9 mouse cellular contexts compared by ENCODE assay signal in the genomic region with DNA sequence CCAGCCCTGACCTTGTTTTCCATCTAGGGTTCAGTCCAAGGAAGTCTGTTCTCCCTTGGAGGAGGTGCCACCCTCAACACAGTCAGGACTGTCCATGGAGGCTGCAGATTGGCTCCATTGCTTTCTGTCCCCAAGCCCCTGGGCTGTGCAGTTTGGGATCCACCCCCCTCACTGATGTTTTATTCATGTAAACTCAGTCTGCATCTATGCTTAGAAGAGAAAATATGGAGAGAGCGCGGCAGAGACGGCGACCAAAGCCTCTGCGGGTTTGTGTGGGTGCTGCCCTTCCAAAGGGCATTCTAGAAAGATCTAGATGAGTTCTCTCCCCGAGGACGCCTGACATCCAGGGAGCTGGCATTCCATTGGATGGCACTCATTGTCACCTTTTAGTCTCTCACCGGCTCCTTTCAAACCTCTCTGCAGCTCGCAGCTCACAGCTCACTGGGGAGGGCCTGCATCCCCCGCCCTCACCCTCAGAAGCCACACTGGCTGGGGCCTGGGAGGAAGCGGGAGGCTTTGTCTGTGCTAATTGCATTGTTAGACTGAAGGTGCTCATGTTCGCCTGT. TPM values are rescaled to one million over a fixed set of nuclear protein-coding genes. Genes with fewer than 3 reads are reported as not detected.
A peak's percentile ranks its signal among the peaks of the same experiment; 100 is the strongest.
DNase-seq lines count a peak whose midpoint lies in the region; ATAC-seq and TF ChIP-seq lines count a peak whose summit lies in the region.
"Had no signal": no experiment of that assay in that cellular context is flagged by ENCODE, and none has a peak within 500 bp of the region (broad histone marks: within the 10 kb centered on the region; RNA-seq: fewer than 3 reads in every experiment).

No protein-coding gene starts in this region.

- 0 out of 2 replicates have a peak overlapping the region, but pooled peaks have one; percentile 39 for H3K9ac ChIP-seq in heart, embryonic 12.5 days
- peak overlapping the region; percentile 35 for H3K9ac ChIP-seq in forebrain, embryonic 15.5 days (replicated peaks)
- no peak overlapping the region; the same call in 1 of the 2 replicates for H3K9ac ChIP-seq in midbrain, embryonic 13.5 days (replicated peaks)

- H3K27me3 ChIP-seq in heart, embryonic 12.5 days (replicated peaks): peaks cover 58% of the 10 kb centered on the region
- H3K27me3 ChIP-seq in forebrain, embryonic 15.5 days: no peaks in the 10 kb centered on the region
- H3K27me3 ChIP-seq in midbrain, embryonic 13.5 days: peaks cover 28% of the 10 kb centered on the region

- no peaks in the 10 kb centered on the region for H3K36me3 ChIP-seq in heart, embryonic 12.5 days
- H3K36me3 ChIP-seq in forebrain, embryonic 15.5 days: no peaks in the 10 kb centered on the region
- no peaks in the 10 kb centered on the region for H3K36me3 ChIP-seq in midbrain, embryonic 13.5 days

- H3K4me2 ChIP-seq in heart, embryonic 12.5 days: no peak overlapping the region
- no peak overlapping the region; the same call in 1 of the 2 replicates for H3K4me2 ChIP-seq in forebrain, embryonic 15.5 days (replicated peaks)
- H3K4me2 ChIP-seq in midbrain, embryonic 13.5 days (replicated peaks): peak overlapping the region; percentile 2; the same call in 1 of the 2 replicates

- no peaks in the 10 kb centered on the region for H3K9me3 ChIP-seq in heart, embryonic 12.5 days (replicated peaks)
- H3K9me3 ChIP-seq in forebrain, embryonic 15.5 days: no peaks in the 10 kb centered on the region
- no peaks in the 10 kb centered on the region for H3K9me3 ChIP-seq in midbrain, embryonic 13.5 days

- TF ChIP-seq CTCF in brain, embryonic 14.5 days (IDR thresholded peaks at IDR 0.05; ENCODE audit: borderline replicate concordance, extremely low read depth, insufficient read depth, insufficient read length): no peak

- no peak overlapping the region for H3K27ac ChIP-seq in heart, embryonic 12.5 days (ENCODE audit: poor library complexity, severe bottlenecking)
- H3K27ac ChIP-seq in forebrain, embryonic 15.5 days (replicated peaks): peak overlapping the region; percentile 90
- peak overlapping the region; percentile 81 for H3K27ac ChIP-seq in midbrain, embryonic 13.5 days

- peaks cover 58% of the 10 kb centered on the region for H3K4me1 ChIP-seq in heart, embryonic 12.5 days (replicated peaks)
- peaks cover 88% of the 10 kb centered on the region for H3K4me1 ChIP-seq in forebrain, embryonic 15.5 days
- peaks cover 82% of the 10 kb centered on the region for H3K4me1 ChIP-seq in midbrain, embryonic 13.5 days (replicated peaks)

- no peak overlapping the region for H3K4me3 ChIP-seq in heart, embryonic 12.5 days
- no peak overlapping the region for H3K4me3 ChIP-seq in forebrain, embryonic 15.5 days
- no peak overlapping the region for H3K4me3 ChIP-seq in midbrain, embryonic 13.5 days (replicated peaks)

- 52% methylated on average over 12 of the region's 12 CpGs for WGBS in heart, embryonic 12.5 days
- WGBS in forebrain, embryonic 15.5 days: 10% methylated on average over 12 of the region's 12 CpGs
- WGBS in midbrain, embryonic 13.5 days: 22% methylated on average over 12 of the region's 12 CpGs

- DNase-seq in heart, postnatal 14 days: no peak
- peak; percentile 76 for DNase-seq in brain, embryonic 14.5 days (ENCODE audit: low read depth)
- no peak for DNase-seq in adrenal gland, adult (ENCODE audit: inconsistent age in 2 of 2, low spot score in 1 of 2)
- no peak for DNase-seq in gastrocnemius, postnatal 10 days
- DNase-seq: kidney, postnatal 14 days had no signal

- no peak for ATAC-seq in heart, embryonic 12.5 days (ENCODE audit: insufficient number of reproducible peaks, low FRiP score)
- ATAC-seq in forebrain, embryonic 15.5 days (replicated peaks): peak; percentile 35
- ATAC-seq in midbrain, embryonic 13.5 days: peak; percentile 48
- ATAC-seq in CD4-positive, CD25-positive, alpha-beta regulatory T cell, adult 4 months: no peak

- intact Hi-C loops in heart, postnatal 14 days (cut with DNase I): no loop called here

- TF ChIP-seq POLR2A in brain, embryonic 14.5 days (IDR thresholded peaks at IDR 0.05; ENCODE audit: borderline replicate concordance, extremely low read depth, insufficient read depth, insufficient read length, poor library complexity, severe bottlenecking): no peak

RNA-seq across cellular contexts. Expression of gene Flrt1, which starts 35.4 kb away (rescaled TPM):
- 0.81 and 0.87 TPM in 2 replicates for polyA plus RNA-seq in heart, embryonic 12.5 days (2016; fragmentation: Nextera tagmentation; extraction: Ambion mirVana)
- 1 to 10 TPM in 1 of 2 experiments, under 1 TPM in 1; 0.98 to 1.0 TPM for total RNA-seq in heart, postnatal 14 days (2021)
- polyA plus RNA-seq in brain, embryonic 14.5 days (2012; rRNA removed): 2.5 and 4.3 TPM in 2 replicates
- polyA plus RNA-seq in forebrain, embryonic 15.5 days (2015; fragmentation: Nextera tagmentation; extraction: Ambion mirVana): 14.9 and 18.9 TPM in 2 replicates
- 8.3 and 9.2 TPM in 2 replicates for polyA plus RNA-seq in midbrain, embryonic 13.5 days (2015; fragmentation: Nextera tagmentation; extraction: Ambion mirVana)
- under 1 TPM in 1 of 2 experiments, not detected in 1; 0.22 TPM for polyA plus RNA-seq in CD4-positive, CD25-positive, alpha-beta regulatory T cell, adult 4 months (2017; shearing (Covaris generic))
- total RNA-seq in gastrocnemius, postnatal 10 days (2021): under 1 TPM; 0.61 to 0.99 TPM

Comparison
In these comparisons a context has a peak if more than half of its experiments do, and no peak if none do; other contexts are left out.
1. ATAC-seq: peak in forebrain, embryonic 15.5 days (single experiment) and midbrain, embryonic 13.5 days (single experiment); none in heart, embryonic 12.5 days (single experiment) and CD4-positive, CD25-positive, alpha-beta regulatory T cell, adult 4 months (single experiment).